Mouse (Mus musculus): Measurements from ENCODE around the gene Tpbg. TPM values are rescaled to one million over a fixed set of nuclear protein-coding genes. Genes with fewer than 3 reads are reported as not detected.

Tpbg gene
- total RNA-seq, 2 experiments from 2014 or later = 1.5 to 2.5 TPM

Other genes starting within 250 kb of the Tpbg start
- gene Ibtk, start 93.0 kb upstream of the Tpbg start, total RNA-seq (2021) = 10 to 100 TPM; 59.4 to 60.6 TPM

Measured in gastrocnemius, postnatal 25 days (tissue).